Mouse (Mus musculus): Measurements from ENCODE around the gene Nsa2.

DNA sequence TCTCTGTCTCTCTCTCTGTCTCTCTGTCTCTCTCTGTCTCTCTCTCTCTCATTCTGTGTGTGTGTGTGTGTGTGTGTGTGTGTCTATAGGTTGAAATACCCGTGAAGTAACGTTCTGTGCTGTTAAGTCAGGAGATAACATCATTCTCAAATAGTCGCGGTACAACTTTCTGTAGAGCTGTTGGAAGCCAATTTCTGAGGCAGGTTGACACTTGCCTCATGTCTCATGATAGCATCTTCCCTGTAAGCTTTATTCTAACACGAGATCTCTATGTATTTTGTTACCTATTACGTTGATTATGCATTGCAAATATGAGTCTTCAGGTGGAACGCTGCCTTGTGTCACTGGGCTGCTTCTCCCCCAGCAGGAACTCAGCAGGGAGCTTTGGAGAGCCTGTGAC is 4.6 kb upstream of the Nsa2 start:
- no peak for TF ChIP-seq POLR2A (IDR thresholded peaks at IDR 0.05; ENCODE audit: extremely low read depth, insufficient read depth, low read length)
- no peak for TF ChIP-seq CTCF (IDR thresholded peaks at IDR 0.05; ENCODE audit: extremely low read depth, insufficient read depth, low read length)

Measured in cortical plate, adult 2 months (tissue).